Mouse (Mus musculus) G1E (cell line): ENCODE data around the gene Enpp7. TPM values are rescaled to one million over a fixed set of nuclear protein-coding genes. Genes with fewer than 3 reads are reported as not detected.

Experiments used
- ATAC-seq: 2 replicates; pipeline ENCODE4 v1.8.0; 2016; ENCODE audit warnings: mild to moderate bottlenecking; ENCODE audit not compliant: insufficient number of reproducible peaks, poor library complexity, low FRiP score, severe bottlenecking; ENCODE audit errors: extremely low read depth
- DNase-seq: peaks from one replicate; pipeline ENCODE4 v3.0.0; 2012; ENCODE audit warnings: low spot score
- H3K27me3 ChIP-seq: 2 replicates; pipeline ENCODE4 v1.6.1; 2012; ENCODE audit warnings: mild to moderate bottlenecking, low read length, inconsistent platforms; ENCODE audit not compliant: insufficient read depth
- H3K36me3 ChIP-seq: replicated peaks from 2 replicates; pipeline ENCODE3; 2012; ENCODE audit warnings: mild to moderate bottlenecking, inconsistent platforms
- H3K4me1 ChIP-seq: 2 replicates; pipeline ENCODE4 v1.6.1; 2012; ENCODE audit warnings: low read depth, low read length, inconsistent platforms, mixed read lengths; ENCODE audit not compliant: insufficient read depth
- H3K4me3 ChIP-seq: 2 replicates; pipeline ENCODE4 v1.5.1; 2012; ENCODE audit warnings: low read depth, mild to moderate bottlenecking, inconsistent platforms, low read length, moderate library complexity, mixed read lengths
- H3K9me3 ChIP-seq: replicated peaks from 2 replicates; pipeline ENCODE4 v1.6.1; 2012; ENCODE audit warnings: inconsistent platforms
- CTCF ChIP-seq: IDR thresholded peaks from 2 replicates; pipeline ENCODE4 v1.5.1; 2012; ENCODE audit warnings: low read depth, low read length, inconsistent platforms, mixed read lengths
- GATA1 ChIP-seq: IDR thresholded peaks from 2 replicates; pipeline ENCODE4 v1.6.1; 2012; ENCODE audit warnings: borderline replicate concordance, low read length, inconsistent platforms, mixed read lengths
- GATA2 ChIP-seq: IDR thresholded peaks from 2 replicates; pipeline ENCODE4 v1.6.1; 2012; ENCODE audit warnings: low read depth, low read length, inconsistent platforms, borderline replicate concordance
- POLR2AphosphoS5 ChIP-seq: IDR thresholded peaks from 2 replicates; pipeline ENCODE4 v1.6.1; 2012; ENCODE audit warnings: low read depth, low read length, inconsistent platforms; ENCODE audit not compliant: insufficient replicate concordance
- TAL1 ChIP-seq: conservative IDR thresholded peaks from 2 replicates; pipeline ENCODE4 v1.6.1; 2012; ENCODE audit warnings: low read depth, low read length, inconsistent platforms, mixed read lengths
- polyA plus RNA-seq: library from polyadenylated mRNA; stranded (reverse); fragments of >175 nt; gene quantifications from 2 replicates; pipeline ENCODE4 v1.2.3, GENCODE M21; 2012
- total RNA-seq, 2 experiments: library from RNA; stranded (forward) in 1 of 2; stranded (reverse) in 1 of 2; fragments of 200-1000 nt in 1 of 2; fragments of >200 nt in 1 of 2; fragmentation: Nextera tagmentation in 1 of 2; gene quantifications; 2 replicates each; pipeline ENCODE4 v1.2.3; 2014 to 2017

Enpp7 gene
- total and polyA plus RNA-seq, 3 experiments, result not detected

DNA sequence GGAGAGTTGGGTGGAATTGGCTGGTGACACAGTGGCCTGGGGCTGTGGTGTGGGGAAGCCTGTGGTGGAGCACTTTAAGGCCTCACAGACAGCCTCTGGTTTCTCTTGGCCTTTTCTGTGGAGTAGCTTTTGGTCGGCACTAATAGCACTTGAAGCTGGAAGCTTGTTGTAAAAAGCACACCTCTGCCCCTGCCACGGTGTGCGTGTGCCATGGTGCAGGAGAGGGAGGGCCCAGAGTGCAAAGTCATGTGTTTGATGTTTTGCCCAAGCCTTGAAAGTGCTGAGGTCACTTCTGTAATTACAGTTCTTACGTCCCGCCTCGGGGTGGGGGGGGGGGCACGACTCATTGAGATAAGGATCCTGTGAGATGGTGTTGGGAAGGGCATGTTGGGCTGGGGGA, 36.3 kb downstream of the Enpp7 start:
- Histone ChIP-seq H3K36me3 (no peaks in the 10 kb centered on the region), H3K4me3 (no peak overlapping the region), H3K4me1 (no peaks in the 10 kb centered on the region), H3K9me3 (peaks cover 93% of the 10 kb centered on the region), H3K27me3 (no peaks in the 10 kb centered on the region)
- ATAC-seq (no peak), DNase-seq (no peak)
- no peak for TF ChIP-seq GATA2
- no peak for TF ChIP-seq POLR2AphosphoS5
- TF ChIP-seq TAL1, result no peak
- TF ChIP-seq GATA1, result no peak
- no peak for TF ChIP-seq CTCF

DNA sequence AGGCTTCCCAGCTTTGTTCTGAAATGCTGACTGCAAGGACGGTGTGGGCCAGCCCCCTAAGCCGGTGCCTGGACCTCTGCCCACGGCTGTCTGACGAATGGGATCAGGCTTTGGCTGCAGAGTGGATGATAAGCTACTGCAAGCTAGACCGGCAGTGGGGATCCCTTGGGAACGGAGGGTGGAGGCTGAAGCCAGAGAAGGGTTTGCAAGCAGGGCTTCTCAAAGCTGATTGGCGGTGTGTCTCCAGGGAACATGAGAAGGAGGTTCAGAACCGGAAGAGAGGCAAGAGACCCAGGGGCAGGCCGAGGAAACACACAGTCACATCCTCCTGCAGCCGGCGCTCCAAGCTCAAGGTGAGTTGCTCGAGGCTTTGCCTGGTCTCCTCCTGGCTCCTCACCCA, 38.2 kb downstream of the Enpp7 start:
- no peak for ATAC-seq
- no peaks in the 10 kb centered on the region for H3K4me1 ChIP-seq
- TF ChIP-seq POLR2AphosphoS5 (no peak), GATA2 (no peak), GATA1 (no peak), CTCF (no peak), TAL1 (no peak)
- no peaks in the 10 kb centered on the region for H3K27me3 ChIP-seq
- no peak overlapping the region for H3K4me3 ChIP-seq
- H3K36me3 ChIP-seq, result no peaks in the 10 kb centered on the region
- H3K9me3 ChIP-seq, result peaks cover 92% of the 10 kb centered on the region
- no peak for DNase-seq

DNA sequence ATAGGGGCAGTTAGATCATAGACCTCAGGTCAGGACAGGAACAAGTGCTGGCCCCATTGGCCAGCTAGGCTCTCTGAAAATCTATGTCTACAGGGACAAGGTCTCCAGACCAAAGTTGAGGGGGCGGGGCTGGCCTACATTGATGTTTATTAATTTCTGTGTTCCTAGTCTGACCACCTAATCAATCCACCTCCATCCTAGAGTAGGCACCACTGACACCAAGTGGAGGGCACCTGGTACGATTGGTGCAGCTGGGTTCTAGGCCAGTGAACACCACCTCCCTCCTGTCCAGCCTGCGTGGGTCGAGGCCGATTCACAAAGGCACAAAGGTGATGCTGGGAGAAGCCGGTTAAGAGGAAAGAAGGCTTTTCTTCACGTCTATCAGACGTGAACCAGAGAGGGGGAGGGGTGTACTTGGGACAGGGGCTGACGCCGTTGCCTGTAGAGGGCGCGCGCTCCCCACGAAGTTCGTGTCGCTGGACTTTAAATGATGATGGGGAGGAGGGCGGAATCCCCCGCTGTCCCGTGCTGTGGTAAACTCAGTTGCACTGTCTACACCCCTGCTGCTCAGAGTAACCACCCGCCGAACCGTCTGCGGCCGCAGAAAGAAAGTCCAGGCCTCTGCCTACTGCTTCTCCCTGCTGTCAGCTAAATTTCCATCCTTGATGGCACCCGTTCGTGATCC, 46.0 kb downstream of the Enpp7 start:
- ATAC-seq, result no peak
- H3K9me3 ChIP-seq, result peaks cover 87% of the 10 kb centered on the region
- H3K4me1 ChIP-seq, result no peaks in the 10 kb centered on the region
- TF ChIP-seq CTCF, result 0 out of 2 replicates have a peak, but pooled peaks have one; percentile 4
- TF ChIP-seq POLR2AphosphoS5, result no peak
- DNase-seq, result no peak
- no peaks in the 10 kb centered on the region for H3K27me3 ChIP-seq
- H3K4me3 ChIP-seq, result no peak overlapping the region
- H3K36me3 ChIP-seq, result no peaks in the 10 kb centered on the region

DNA sequence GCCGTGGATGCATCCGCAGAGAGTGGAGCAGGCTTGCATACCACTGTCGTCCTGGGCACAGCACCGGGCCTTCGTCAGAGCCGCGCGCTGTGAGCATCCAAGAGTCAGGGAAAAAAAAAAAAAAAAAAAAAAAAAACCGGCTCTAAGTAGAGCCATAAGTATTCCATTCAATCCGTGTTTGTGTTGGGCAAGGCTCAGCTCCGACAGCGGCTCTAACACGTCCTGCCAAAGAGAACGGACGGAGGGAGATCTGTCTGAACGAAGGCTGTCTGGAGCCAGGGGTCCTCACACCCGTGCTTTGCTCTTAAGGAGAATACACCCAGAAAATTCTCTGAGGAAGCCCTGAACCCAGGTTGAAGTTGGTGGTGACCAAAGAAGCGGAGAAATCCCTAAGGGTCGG, 46.6 kb downstream of the Enpp7 start:
- no peak for TF ChIP-seq TAL1
- no peak for TF ChIP-seq GATA1
- no peak for TF ChIP-seq CTCF
- TF ChIP-seq POLR2AphosphoS5, result no peak
- no peak for TF ChIP-seq GATA2
- ATAC-seq (no peak), DNase-seq (no peak)
- H3K4me3 ChIP-seq, result no peak overlapping the region
- H3K27me3 ChIP-seq, result no peaks in the 10 kb centered on the region
- H3K4me1 ChIP-seq, result no peaks in the 10 kb centered on the region
- peaks cover 86% of the 10 kb centered on the region for H3K9me3 ChIP-seq
- no peaks in the 10 kb centered on the region for H3K36me3 ChIP-seq

DNA sequence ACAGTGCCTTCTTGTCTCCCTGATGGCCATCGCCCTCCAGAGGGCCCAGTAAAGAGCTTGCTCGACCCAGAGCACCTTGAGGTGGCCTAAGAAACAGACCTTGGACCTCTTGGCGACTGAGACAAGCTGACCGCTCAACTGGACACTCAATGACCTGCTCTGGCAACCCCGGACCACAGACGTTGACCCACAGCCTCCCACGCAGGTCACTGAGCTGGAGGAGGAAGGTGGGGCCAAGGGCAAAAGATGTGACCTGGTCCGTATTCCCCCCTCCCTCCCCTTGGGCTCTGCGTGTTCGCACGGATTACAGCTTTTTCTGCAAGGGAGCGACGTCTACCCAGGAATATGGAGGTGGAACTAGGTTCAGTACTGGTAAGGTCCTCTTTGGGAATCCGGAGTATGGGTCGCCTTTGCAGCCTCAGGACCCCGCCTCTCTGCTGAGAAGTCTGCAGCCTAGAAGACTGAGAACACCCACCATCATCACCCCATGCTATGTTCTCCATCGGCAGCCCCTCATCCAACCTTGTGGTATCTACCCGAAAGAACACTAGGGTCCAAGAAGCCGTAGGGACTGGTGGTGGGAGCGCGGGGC, 47.2 kb downstream of the Enpp7 start:
- Histone ChIP-seq H3K9me3 (peaks cover 86% of the 10 kb centered on the region), H3K4me3 (no peak overlapping the region; the same call in 1 of the 2 replicates), H3K36me3 (no peaks in the 10 kb centered on the region), H3K4me1 (no peaks in the 10 kb centered on the region), H3K27me3 (no peaks in the 10 kb centered on the region)
- no peak for TF ChIP-seq GATA2
- TF ChIP-seq POLR2AphosphoS5, result no peak
- no peak for TF ChIP-seq CTCF
- no peak for TF ChIP-seq TAL1
- TF ChIP-seq GATA1, result no peak
- ATAC-seq (no peak), DNase-seq (no peak)

DNA sequence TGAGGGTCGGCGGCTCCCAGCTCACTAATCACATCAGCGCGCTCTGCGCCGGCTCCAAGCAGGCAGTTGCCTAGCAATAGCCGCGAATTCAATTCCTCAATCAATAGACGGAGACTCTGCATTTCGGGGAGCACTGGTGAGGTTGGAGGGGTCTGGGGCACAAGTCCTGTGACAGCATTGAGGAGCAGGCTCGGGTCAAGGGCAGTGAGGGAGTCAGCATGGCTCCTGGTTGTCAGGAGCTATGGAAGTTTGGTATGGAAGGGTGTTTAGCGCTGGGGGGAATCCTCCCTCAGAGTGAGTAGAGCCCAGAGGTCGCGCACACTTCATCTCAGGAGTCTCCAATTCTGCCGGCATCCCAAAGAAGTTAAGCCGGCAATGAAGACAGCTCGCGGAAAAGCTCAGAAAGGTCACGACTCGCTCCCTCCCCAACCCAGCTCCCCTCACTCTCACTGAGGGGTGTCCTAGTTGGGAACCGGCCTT, 47.7 kb downstream of the Enpp7 start:
- no peak for TF ChIP-seq POLR2AphosphoS5
- Histone ChIP-seq H3K4me1 (no peaks in the 10 kb centered on the region), H3K9me3 (peaks cover 86% of the 10 kb centered on the region), H3K36me3 (no peaks in the 10 kb centered on the region), H3K4me3 (no peak overlapping the region), H3K27me3 (no peaks in the 10 kb centered on the region)
- ATAC-seq (no peak), DNase-seq (no peak)
